Mouse (Mus musculus) hindbrain, postnatal 0 days (tissue): ENCODE results near the gene Gm49394. TPM values are rescaled to one million over a fixed set of nuclear protein-coding genes. Genes with fewer than 3 reads are reported as not detected.

Experiments used
- ATAC-seq: fragments of 200-750 bp; cut with Nextera tagmentation; 2 replicates; pipeline ENCODE4 v1.8.0; 2017; ENCODE audit warnings: mild to moderate bottlenecking, moderate TSS enrichment, moderate library complexity
- DNase-seq: peaks from one replicate; pipeline ENCODE4 v3.0.0-alpha.2; 2015; ENCODE audit warnings: low spot score
- H3K27ac ChIP-seq: fragments of 300-500 bp; sonication (generic); 2 replicates; pipeline ENCODE4 v1.5.1; 2014; ENCODE audit warnings: mild to moderate bottlenecking
- H3K27me3 ChIP-seq: fragments of 300-500 bp; sonication (generic); 2 replicates; pipeline ENCODE4 v1.6.1; 2014; ENCODE audit warnings: low read length, mixed read lengths; ENCODE audit not compliant: insufficient read depth
- H3K36me3 ChIP-seq: fragments of 300-500 bp; sonication (generic); 2 replicates; pipeline ENCODE4 v1.6.1; 2014; ENCODE audit warnings: low read length, mixed read lengths; ENCODE audit not compliant: insufficient read depth
- H3K4me1 ChIP-seq: fragments of 300-500 bp; sonication (generic); 2 replicates; pipeline ENCODE4 v1.6.1; 2014; ENCODE audit warnings: antibody characterized with exemption, low read length, mixed read lengths; ENCODE audit not compliant: insufficient read depth
- H3K4me2 ChIP-seq: fragments of 300-500 bp; sonication (generic); 2 replicates; pipeline ENCODE4 v1.6.1; 2014; ENCODE audit warnings: low read depth, mild to moderate bottlenecking, low read length, moderate library complexity, mixed read lengths
- H3K4me3 ChIP-seq: fragments of 300-500 bp; sonication (generic); 2 replicates; pipeline ENCODE4 v1.5.1; 2014; ENCODE audit warnings: low read length
- H3K9ac ChIP-seq: fragments of 300-500 bp; sonication (generic); replicated peaks from 2 replicates; pipeline ENCODE4 v1.6.1; 2014; ENCODE audit warnings: mild to moderate bottlenecking, low read length, moderate library complexity, mixed read lengths
- H3K9me3 ChIP-seq: fragments of 300-500 bp; sonication (generic); 2 replicates; pipeline ENCODE4 v1.6.1; 2016; ENCODE audit warnings: low read length, mixed read lengths
- CTCF ChIP-seq: IDR thresholded peaks from 2 replicates; pipeline ENCODE4 v1.5.1; 2016; ENCODE audit warnings: antibody characterized with exemption, control low read depth, low read depth
- WGBS: fragments of 180-500 bp; shearing (Covaris S2); extraction: QIAGEN DNeasy Blood & Tissue Kit; methylation state at CpG from one replicate; pipeline ENCODE4 v1.1.7; 2014; 5-methylcytosine and 5-hydroxymethylcytosine counted together
- polyA plus RNA-seq: library from polyadenylated mRNA; unstranded; fragments of >200 nt; fragmentation: Nextera tagmentation; extraction: Ambion mirVana; gene quantifications from 2 replicates; pipeline ENCODE4 v1.2.1, GENCODE M21; 2015
- total RNA-seq: library from RNA; depleted of rRNA; stranded (reverse); fragments of >200 nt; gene quantifications from 2 replicates; pipeline ENCODE4 v1.2.3, GENCODE M21; 2014

Gene Gm49394
- total and polyA plus RNA-seq, 2 experiments from 2014 or later: 0.68 TPM; not detected in 1

DNA sequence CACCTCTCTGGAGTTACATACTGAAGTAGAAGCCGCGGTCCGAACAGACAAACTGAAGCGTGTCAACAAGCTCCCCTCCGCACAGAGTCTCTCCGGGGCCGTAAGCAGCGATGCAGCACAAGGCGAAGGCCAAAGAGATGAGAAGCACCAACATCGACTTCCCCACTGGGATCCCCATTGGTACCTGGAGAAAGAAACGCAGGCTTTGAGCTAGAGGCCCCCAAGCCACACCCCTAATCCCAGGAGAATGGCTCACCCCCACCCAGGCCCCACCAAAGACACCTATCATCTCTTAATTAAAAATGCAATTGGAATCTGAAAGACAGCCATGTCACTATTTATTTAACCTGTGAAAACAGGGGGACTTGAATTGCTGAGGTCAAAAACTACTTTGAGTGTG, 14.1 kb downstream of the Gm49394 start:
- Histone ChIP-seq H3K4me2 (peak overlapping the region; percentile 18; the same call in 1 of the 2 replicates), H3K27me3 (peaks cover 70% of the 10 kb centered on the region), H3K4me1 (0 out of 2 replicates have a peak, but pooled peaks cover 5% of the 10 kb centered on the region), H3K27ac (no peak overlapping the region), H3K9me3 (no peaks in the 10 kb centered on the region), H3K4me3 (no peak overlapping the region), H3K9ac (no peak overlapping the region), H3K36me3 (no peaks in the 10 kb centered on the region)
- DNase-seq: no peak
- 4% methylated on average over 11 of the region's 11 CpGs for WGBS
- ATAC-seq: no peak
- no peak for TF ChIP-seq CTCF

GRCm38 (mm10) chr7:142653726-142654125, 16.0 kb downstream of the Gm49394 start:
- no peak overlapping the region for H3K9ac ChIP-seq
- H3K27ac ChIP-seq: no peak overlapping the region
- WGBS: 12% methylated on average over 18 of the region's 18 CpGs
- no peaks in the 10 kb centered on the region for H3K36me3 ChIP-seq
- ATAC-seq: no peak
- H3K4me1 ChIP-seq: no peaks in the 10 kb centered on the region
- H3K9me3 ChIP-seq: no peaks in the 10 kb centered on the region
- H3K27me3 ChIP-seq: peaks cover 53% of the 10 kb centered on the region
- no peak overlapping the region for H3K4me3 ChIP-seq
- DNase-seq: no peak
- no peak overlapping the region for H3K4me2 ChIP-seq
- TF ChIP-seq CTCF: no peak

DNA sequence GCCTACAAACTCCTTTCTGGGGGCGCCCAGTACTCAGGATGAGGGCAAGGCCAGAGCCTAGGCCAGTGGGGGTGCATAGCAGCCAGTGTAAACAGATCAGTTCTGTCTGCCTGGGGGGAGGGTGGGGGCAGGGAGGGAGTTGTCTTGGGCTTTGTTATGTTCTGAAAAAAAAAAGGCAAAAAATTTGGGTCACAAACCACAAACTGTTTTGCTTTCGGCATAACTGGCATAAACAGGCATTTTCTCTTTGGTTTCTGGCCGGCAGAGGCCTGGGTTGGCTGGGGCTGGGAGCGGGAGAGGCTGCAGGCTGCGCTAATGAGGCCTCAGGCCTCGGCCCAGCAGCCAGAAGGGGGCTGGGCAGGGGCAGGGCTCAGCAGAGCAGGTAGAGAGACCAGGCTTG, 23.1 kb downstream of the Gm49394 start:
- H3K4me2 ChIP-seq: no peak overlapping the region
- no peaks in the 10 kb centered on the region for H3K4me1 ChIP-seq
- ATAC-seq (no peak), DNase-seq (no peak)
- no peak for TF ChIP-seq CTCF
- H3K4me3 ChIP-seq: no peak overlapping the region
- no peak overlapping the region for H3K27ac ChIP-seq
- H3K27me3 ChIP-seq: no peaks in the 10 kb centered on the region
- H3K36me3 ChIP-seq: no peaks in the 10 kb centered on the region
- WGBS: 41% methylated on average over 6 of the region's 6 CpGs
- H3K9ac ChIP-seq: no peak overlapping the region
- no peaks in the 10 kb centered on the region for H3K9me3 ChIP-seq

GRCm38 (mm10) chr7:142645045-142645444, 24.7 kb downstream of the Gm49394 start:
- H3K4me2 ChIP-seq: no peak overlapping the region
- DNase-seq: no peak
- H3K9ac ChIP-seq: no peak overlapping the region
- no peaks in the 10 kb centered on the region for H3K27me3 ChIP-seq
- H3K4me1 ChIP-seq: no peaks in the 10 kb centered on the region
- 48% methylated on average over 5 of the region's 5 CpGs for WGBS
- H3K27ac ChIP-seq: no peak overlapping the region
- no peak overlapping the region for H3K4me3 ChIP-seq
- H3K36me3 ChIP-seq: no peaks in the 10 kb centered on the region
- TF ChIP-seq CTCF: no peak
- H3K9me3 ChIP-seq: no peaks in the 10 kb centered on the region
- no peak for ATAC-seq

DNA sequence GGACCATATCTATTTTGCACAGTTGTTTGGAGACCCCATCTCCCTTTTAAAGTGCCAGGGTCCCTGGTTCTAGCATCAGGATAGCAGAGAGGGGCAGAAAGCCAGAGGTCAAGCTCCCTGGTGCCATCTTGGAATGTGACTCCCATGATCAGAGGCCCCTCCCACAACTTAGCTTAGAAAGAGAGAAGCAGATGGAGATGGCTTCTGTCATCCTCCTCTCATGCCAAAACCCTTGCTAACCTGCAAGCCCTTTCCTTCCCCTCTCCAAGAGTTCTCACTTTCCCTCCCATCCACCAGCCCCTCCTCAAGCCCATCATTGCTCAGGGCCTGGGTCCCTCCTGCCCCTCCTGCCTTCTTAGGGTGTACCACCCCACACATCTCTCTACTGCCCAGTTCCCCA, 33.6 kb downstream of the Gm49394 start:
- TF ChIP-seq CTCF: no peak
- H3K4me1 ChIP-seq: no peaks in the 10 kb centered on the region
- H3K27ac ChIP-seq: no peak overlapping the region
- H3K4me2 ChIP-seq: no peak overlapping the region
- H3K36me3 ChIP-seq: no peaks in the 10 kb centered on the region
- ATAC-seq (no peak), DNase-seq (no peak)
- H3K9me3 ChIP-seq: no peaks in the 10 kb centered on the region
- no peak overlapping the region for H3K4me3 ChIP-seq
- no peaks in the 10 kb centered on the region for H3K27me3 ChIP-seq
- H3K9ac ChIP-seq: no peak overlapping the region

DNA sequence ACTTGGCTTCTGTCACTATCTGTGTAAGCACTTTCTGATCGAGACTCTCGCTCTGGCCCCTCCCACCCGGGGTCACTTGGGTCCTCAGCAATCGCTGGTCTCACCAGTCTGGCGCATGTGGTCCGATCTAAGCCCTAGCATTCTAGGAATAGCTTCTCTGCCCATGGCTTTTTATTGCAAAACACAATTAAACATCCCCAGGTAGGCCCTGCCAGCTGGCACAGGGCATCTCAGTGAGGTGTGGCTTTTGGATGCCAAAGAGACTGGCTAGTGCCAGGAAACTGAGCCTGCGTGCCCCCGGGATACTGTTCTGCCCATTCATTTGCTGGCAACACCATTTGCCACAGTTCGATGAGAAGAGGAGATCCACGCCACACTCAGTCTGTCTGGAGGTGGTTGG, 39.1 kb downstream of the Gm49394 start:
- H3K4me1 ChIP-seq: no peaks in the 10 kb centered on the region
- 73% methylated on average over 10 of the region's 10 CpGs for WGBS
- no peak for ATAC-seq
- H3K27me3 ChIP-seq: no peaks in the 10 kb centered on the region
- no peaks in the 10 kb centered on the region for H3K9me3 ChIP-seq
- H3K36me3 ChIP-seq: no peaks in the 10 kb centered on the region
- H3K9ac ChIP-seq: no peak overlapping the region
- no peak for TF ChIP-seq CTCF
- no peak overlapping the region for H3K27ac ChIP-seq
- DNase-seq: peak; percentile 12
- no peak overlapping the region for H3K4me2 ChIP-seq
- H3K4me3 ChIP-seq: no peak overlapping the region

DNA sequence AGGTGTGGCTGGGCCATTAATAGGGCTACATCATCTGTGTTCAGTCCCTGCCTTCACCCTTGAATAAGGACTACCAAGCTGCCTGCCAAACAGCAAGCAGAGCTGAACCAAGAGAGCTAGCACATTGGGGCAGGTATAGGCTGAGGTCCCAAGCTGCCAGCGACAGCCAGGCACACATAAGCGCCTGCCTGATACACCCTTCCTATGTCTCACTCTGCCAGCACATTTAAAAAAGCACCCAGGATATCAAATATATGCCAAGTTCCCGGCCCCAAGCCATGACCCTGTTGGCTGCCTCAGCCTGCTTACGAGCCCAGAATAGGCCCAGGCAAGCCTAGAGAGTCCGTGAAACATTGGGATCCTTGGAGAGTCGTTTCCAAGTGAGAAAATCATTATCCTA, 39.9 kb downstream of the Gm49394 start:
- H3K4me1 ChIP-seq: no peaks in the 10 kb centered on the region
- H3K27me3 ChIP-seq: no peaks in the 10 kb centered on the region
- DNase-seq (no peak), ATAC-seq (no peak)
- no peaks in the 10 kb centered on the region for H3K9me3 ChIP-seq
- 68% methylated on average over 6 of the region's 6 CpGs for WGBS
- no peak overlapping the region for H3K4me2 ChIP-seq
- H3K27ac ChIP-seq: no peak overlapping the region
- no peak overlapping the region for H3K9ac ChIP-seq
- H3K36me3 ChIP-seq: no peaks in the 10 kb centered on the region
- no peak overlapping the region for H3K4me3 ChIP-seq
- TF ChIP-seq CTCF: no peak
